Mouse (Mus musculus): ENCODE results near the gene Amn.

- no peak for TF ChIP-seq RCOR1 (IDR thresholded peaks at IDR 0.05; ENCODE audit: low read depth, low read length)
- no peak for TF ChIP-seq POLR2A (IDR thresholded peaks at IDR 0.05; ENCODE audit: control insufficient read depth in 1 of 2, insufficient read depth in 1 of 2, low read depth in 1 of 2, low read length in 2 of 2, poor library complexity in 1 of 2)
- no peak for TF ChIP-seq ZNF384 (IDR thresholded peaks at IDR 0.05; ENCODE audit: low read depth, low read length)
- no peak for TF ChIP-seq POLR2AphosphoS2 (IDR thresholded peaks at IDR 0.05; ENCODE audit: low read length)
- no peak for TF ChIP-seq CTCF (IDR thresholded peaks at IDR 0.05 in 2 of 3, conservative IDR thresholded peaks at IDR 0.05 in 1 of 3; ENCODE audit: control insufficient read depth in 1 of 3, insufficient read depth in 1 of 3, low read depth in 2 of 3, low read length in 3 of 3, poor library complexity in 1 of 3, severe bottlenecking in 1 of 3)
- TF ChIP-seq MEF2A (IDR thresholded peaks at IDR 0.05; ENCODE audit: extremely low read depth, insufficient replicate concordance, low read depth, low read length, poor library complexity, severe bottlenecking), result no peak
- TF ChIP-seq EP300 (IDR thresholded peaks at IDR 0.05; ENCODE audit: low read depth in 1 of 2, low read length in 2 of 2), result no peak
- TF ChIP-seq POLR2AphosphoS5 (IDR thresholded peaks at IDR 0.05; ENCODE audit: borderline replicate concordance, low read depth, low read length), result no peak
- no peak for TF ChIP-seq SMC3 (IDR thresholded peaks at IDR 0.05; ENCODE audit: low read depth, low read length)
- TF ChIP-seq ZMIZ1 (IDR thresholded peaks at IDR 0.05; ENCODE audit: low read depth, low read length), result no peak
Observed at GRCm38 (mm10) chr12:111243733-111244132, 27.2 kb upstream of the Amn start.

All from MEL (cell line).